Mouse (Mus musculus) MEL (cell line): Measurements from ENCODE around the gene Usf2. TPM values are rescaled to one million over a fixed set of nuclear protein-coding genes. Genes with fewer than 3 reads are reported as not detected.

Experiments used
- DNase-seq: peaks from one replicate; pipeline ENCODE4 v3.0.0; 2011; ENCODE audit warnings: low read depth, low spot score
- H3K27ac ChIP-seq: 2 replicates; pipeline ENCODE4 v1.5.1; 2012; ENCODE audit warnings: low read depth, mild to moderate bottlenecking, control low read depth, low read length, moderate library complexity; ENCODE audit not compliant: control insufficient read depth
- H3K27me3 ChIP-seq, 2 experiments: fragments of 150-350 bp in 1 of 2; sonication (generic) in 1 of 2; 2 replicates each; pipeline ENCODE4 v1.6.1; 2012; ENCODE audit warnings: low read length in 2 of 2, mild to moderate bottlenecking in 2 of 2, improper control_type of control experiment in 1 of 2, moderate library complexity in 1 of 2; ENCODE audit not compliant: insufficient read depth in 2 of 2, control insufficient read depth in 1 of 2
- H3K36me3 ChIP-seq, 2 experiments: 2 replicates each; pipeline ENCODE4 v1.6.1; 2012 to 2014; ENCODE audit warnings: low read length in 2 of 2, improper control_type of control experiment in 1 of 2, inconsistent platforms in 1 of 2, mild to moderate bottlenecking in 1 of 2; ENCODE audit not compliant: insufficient read depth in 2 of 2, control insufficient read depth in 1 of 2
- H3K4me1 ChIP-seq, 2 experiments: fragments of 150-350 bp in 1 of 2; sonication (generic) in 1 of 2; 2 replicates each; pipeline ENCODE4 v1.6.1; 2012; ENCODE audit warnings: low read length in 2 of 2, improper control_type of control experiment in 1 of 2, mild to moderate bottlenecking in 1 of 2; ENCODE audit not compliant: insufficient read depth in 2 of 2, control insufficient read depth in 1 of 2
- H3K4me3 ChIP-seq, 2 experiments: fragments of 150-350 bp in 1 of 2; sonication (generic) in 1 of 2; 2 replicates each; pipeline ENCODE4 v1.5.1; 2012; ENCODE audit warnings: low read depth in 2 of 2, low read length in 2 of 2, mild to moderate bottlenecking in 2 of 2, moderate library complexity in 2 of 2, control low read depth in 1 of 2, improper control_type of control experiment in 1 of 2; ENCODE audit not compliant: control insufficient read depth in 1 of 2, insufficient read depth in 1 of 2
- H3K79me2 ChIP-seq: 2 replicates; pipeline ENCODE4 v1.6.1; 2012; ENCODE audit warnings: mild to moderate bottlenecking, low read length, moderate library complexity; ENCODE audit not compliant: control insufficient read depth, poor library complexity, insufficient read depth
- H3K9ac ChIP-seq: 2 replicates; pipeline ENCODE4 v1.6.1; 2012; ENCODE audit warnings: low read depth, mild to moderate bottlenecking, control low read depth, low read length, moderate library complexity; ENCODE audit not compliant: control insufficient read depth, poor library complexity, severe bottlenecking
- H3K9me3 ChIP-seq: fragments of 150-350 bp; sonication (generic); replicated peaks from 2 replicates; pipeline ENCODE4 v1.6.1; 2012; ENCODE audit warnings: mild to moderate bottlenecking, low read length, improper control_type of control experiment, moderate library complexity; ENCODE audit not compliant: insufficient read depth
- BHLHE40 ChIP-seq: IDR thresholded peaks from 2 replicates; pipeline ENCODE4 v1.6.1; 2012; ENCODE audit warnings: low read depth, mild to moderate bottlenecking, inconsistent platforms, low read length, improper control_type of control experiment, borderline replicate concordance
- CHD1 ChIP-seq: IDR thresholded peaks from 2 replicates; pipeline ENCODE4 v1.6.1; 2012; ENCODE audit warnings: low read depth, mild to moderate bottlenecking, inconsistent platforms, low read length, improper control_type of control experiment
- CHD2 ChIP-seq: IDR thresholded peaks from 2 replicates; pipeline ENCODE4 v1.6.1; 2011; ENCODE audit warnings: low read length, improper control_type of control experiment
- ELF1 ChIP-seq: IDR thresholded peaks from 2 replicates; pipeline ENCODE4 v1.6.1; 2014; ENCODE audit warnings: low read depth, mild to moderate bottlenecking, inconsistent platforms, low read length, improper control_type of control experiment, moderate library complexity
- EP300 ChIP-seq, 2 experiments: IDR thresholded peaks; 2 replicates each; pipeline ENCODE4 v1.6.1; 2011; ENCODE audit warnings: improper control_type of control experiment in 2 of 2, low read length in 2 of 2, low read depth in 1 of 2, mild to moderate bottlenecking in 1 of 2
- ETS1 ChIP-seq: IDR thresholded peaks from 2 replicates; pipeline ENCODE4 v1.6.1; 2012; ENCODE audit warnings: low read depth, mild to moderate bottlenecking, inconsistent platforms, low read length, improper control_type of control experiment, moderate library complexity
- GABPA ChIP-seq: IDR thresholded peaks from 2 replicates; pipeline ENCODE4 v1.6.1; 2012; ENCODE audit warnings: low read depth, mild to moderate bottlenecking, inconsistent platforms, low read length, improper control_type of control experiment, moderate library complexity
- JUND ChIP-seq: IDR thresholded peaks from 2 replicates; pipeline ENCODE4 v1.6.1; 2011; ENCODE audit warnings: low read depth, mild to moderate bottlenecking, improper control_type of control experiment, low read length
- MAFK ChIP-seq: IDR thresholded peaks from 2 replicates; pipeline ENCODE4 v1.6.1; 2011; ENCODE audit warnings: low read depth, mild to moderate bottlenecking, low read length, improper control_type of control experiment, borderline replicate concordance
- MAX ChIP-seq: IDR thresholded peaks from 2 replicates; pipeline ENCODE4 v1.6.1; 2011; ENCODE audit warnings: low read length, improper control_type of control experiment
- MEF2A ChIP-seq: IDR thresholded peaks from 2 replicates; pipeline ENCODE4 v1.6.1; 2014; ENCODE audit warnings: low read depth, mild to moderate bottlenecking, inconsistent platforms, low read length, improper control_type of control experiment; ENCODE audit not compliant: poor library complexity, insufficient replicate concordance, severe bottlenecking; ENCODE audit errors: extremely low read depth
- MYC ChIP-seq: IDR thresholded peaks from 2 replicates; pipeline ENCODE4 v1.6.1; 2011; ENCODE audit warnings: low read depth, mild to moderate bottlenecking, low read length, improper control_type of control experiment, moderate library complexity
- POLR2A ChIP-seq, 2 experiments: IDR thresholded peaks; 2 replicates each; pipeline ENCODE4 v1.6.1; 2011 to 2012; ENCODE audit warnings: low read length in 2 of 2, mild to moderate bottlenecking in 2 of 2, control low read depth in 1 of 2, improper control_type of control experiment in 1 of 2, low read depth in 1 of 2, moderate library complexity in 1 of 2; ENCODE audit not compliant: control insufficient read depth in 1 of 2, insufficient read depth in 1 of 2, poor library complexity in 1 of 2
- POLR2AphosphoS2 ChIP-seq: IDR thresholded peaks from 2 replicates; pipeline ENCODE4 v1.6.1; 2011; ENCODE audit warnings: low read length, improper control_type of control experiment
- POLR2AphosphoS5 ChIP-seq: IDR thresholded peaks from 2 replicates; pipeline ENCODE4 v1.6.1; 2012; ENCODE audit warnings: low read depth, borderline replicate concordance, mild to moderate bottlenecking, inconsistent platforms, low read length, moderate library complexity, mixed read lengths
- RAD21 ChIP-seq: IDR thresholded peaks from 2 replicates; pipeline ENCODE4 v1.6.1; 2011; ENCODE audit warnings: mild to moderate bottlenecking, low read depth, low read length, improper control_type of control experiment
- RCOR1 ChIP-seq: IDR thresholded peaks from 2 replicates; pipeline ENCODE4 v1.6.1; 2012; ENCODE audit warnings: low read depth, mild to moderate bottlenecking, inconsistent platforms, low read length, improper control_type of control experiment
- SIN3A ChIP-seq: IDR thresholded peaks from 2 replicates; pipeline ENCODE4 v1.6.1; 2012; ENCODE audit warnings: low read length, improper control_type of control experiment, inconsistent platforms
- SMC3 ChIP-seq: IDR thresholded peaks from 2 replicates; pipeline ENCODE4 v1.6.1; 2011; ENCODE audit warnings: low read depth, low read length, improper control_type of control experiment
- TCF12 ChIP-seq: IDR thresholded peaks from 2 replicates; pipeline ENCODE4 v1.6.1; 2014; ENCODE audit warnings: low read depth, mild to moderate bottlenecking, inconsistent platforms, low read length, improper control_type of control experiment, moderate library complexity
- UBTF ChIP-seq: IDR thresholded peaks from 2 replicates; pipeline ENCODE4 v1.6.1; 2012; ENCODE audit warnings: low read depth, mild to moderate bottlenecking, inconsistent platforms, low read length, improper control_type of control experiment, moderate library complexity, borderline replicate concordance; ENCODE audit not compliant: insufficient read depth
- USF1 ChIP-seq: IDR thresholded peaks from 2 replicates; pipeline ENCODE4 v1.6.1; 2014; ENCODE audit warnings: low read depth, mild to moderate bottlenecking, inconsistent platforms, low read length, improper control_type of control experiment, moderate library complexity
- USF2 ChIP-seq, 2 experiments: IDR thresholded peaks; 2 replicates each; pipeline ENCODE4 v1.6.1; 2011 to 2012; ENCODE audit warnings: improper control_type of control experiment in 2 of 2, low read length in 2 of 2, borderline replicate concordance in 1 of 2, inconsistent platforms in 1 of 2, low read depth in 1 of 2, mild to moderate bottlenecking in 1 of 2; ENCODE audit not compliant: insufficient read depth in 1 of 2
- ZKSCAN1 ChIP-seq: IDR thresholded peaks from 2 replicates; pipeline ENCODE4 v1.6.1; 2012; ENCODE audit warnings: low read depth, mild to moderate bottlenecking, inconsistent platforms, low read length, improper control_type of control experiment, moderate library complexity
- ZMIZ1 ChIP-seq: IDR thresholded peaks from 2 replicates; pipeline ENCODE4 v1.6.1; 2012; ENCODE audit warnings: low read depth, mild to moderate bottlenecking, inconsistent platforms, low read length, improper control_type of control experiment, moderate library complexity
- ZNF384 ChIP-seq: IDR thresholded peaks from 2 replicates; pipeline ENCODE4 v1.6.1; 2012; ENCODE audit warnings: low read depth, mild to moderate bottlenecking, inconsistent platforms, low read length, improper control_type of control experiment
- polyA plus RNA-seq, 2 experiments: library from polyadenylated mRNA; stranded (reverse) in 1 of 2; unstranded in 1 of 2; fragments of >175 nt in 1 of 2; fragments of >200 nt in 1 of 2; gene quantifications; 2 replicates each; pipeline versions ENCODE4 v1.2.1 to v1.2.4; 2012; ENCODE audit warnings: low replicate concordance in 2 of 2, low read depth in 1 of 2; ENCODE audit not compliant: insufficient read length in 2 of 2, insufficient read depth in 1 of 2, missing spikeins in 1 of 2
- total RNA-seq: library from RNA; depleted of rRNA; stranded (reverse); fragments of 300-350 nt; gene quantifications from 2 replicates; pipeline ENCODE4 v1.2.3, GENCODE M21; 2012

Gene Usf2
- total and polyA plus RNA-seq, 3 experiments = 43.0 to 144 TPM; not detected in 1

DNA sequence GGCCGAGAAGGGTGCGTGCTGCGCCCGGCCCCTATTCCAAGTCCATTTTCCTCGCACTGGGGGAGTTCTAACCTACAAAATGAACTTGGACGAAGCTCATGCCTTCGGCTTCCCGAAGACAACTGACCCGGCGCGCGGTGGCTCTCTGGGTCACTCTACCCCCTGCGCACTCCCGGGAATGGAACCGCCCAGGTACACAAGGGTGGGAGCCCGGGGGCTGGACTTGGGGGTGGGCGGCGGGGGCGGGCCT lies 16.6 kb upstream of the Usf2 start, which contains the start of gene Lsr:
Gene Lsr, minus strand, starts transcription at position 214 of the 250 bp plus-strand sequence.
- Histone ChIP-seq H3K27ac (no peak within 1 kb of the TSS), H3K4me3 (peak within 1 kb of the TSS; percentile 67 to 71), H3K36me3 (no peaks in the 10 kb centered on the region), H3K4me1 (no peaks in the 10 kb centered on the region), H3K9me3 (no peaks in the 10 kb centered on the region), H3K79me2 (no peaks in the 10 kb centered on the region), H3K27me3 (peaks cover 0 to 2% of the 10 kb centered on the region in 2 experiments; a peak in 2 of 4 replicates), H3K9ac (peak within 1 kb of the TSS; percentile 63)
- DNase-seq = no peak
- TF ChIP-seq ZNF384 (no peak), ZMIZ1 (no peak), POLR2AphosphoS5 (no peak), CHD2 (no peak), CHD1 (no peak), TCF12 (no peak), UBTF (no peak), ETS1 (no peak), GABPA (no peak), RCOR1 (no peak), ELF1 (no peak), EP300 (IDR thresholded peaks at IDR 0.05; ENCODE audit: low read depth in 1 of 2, low read length in 2 of 2) (no peak), USF2 (IDR thresholded peaks at IDR 0.05; ENCODE audit: borderline replicate concordance in 1 of 2, insufficient read depth in 1 of 2, low read depth in 1 of 2, low read length in 2 of 2) (no peak), MEF2A (no peak)

DNA sequence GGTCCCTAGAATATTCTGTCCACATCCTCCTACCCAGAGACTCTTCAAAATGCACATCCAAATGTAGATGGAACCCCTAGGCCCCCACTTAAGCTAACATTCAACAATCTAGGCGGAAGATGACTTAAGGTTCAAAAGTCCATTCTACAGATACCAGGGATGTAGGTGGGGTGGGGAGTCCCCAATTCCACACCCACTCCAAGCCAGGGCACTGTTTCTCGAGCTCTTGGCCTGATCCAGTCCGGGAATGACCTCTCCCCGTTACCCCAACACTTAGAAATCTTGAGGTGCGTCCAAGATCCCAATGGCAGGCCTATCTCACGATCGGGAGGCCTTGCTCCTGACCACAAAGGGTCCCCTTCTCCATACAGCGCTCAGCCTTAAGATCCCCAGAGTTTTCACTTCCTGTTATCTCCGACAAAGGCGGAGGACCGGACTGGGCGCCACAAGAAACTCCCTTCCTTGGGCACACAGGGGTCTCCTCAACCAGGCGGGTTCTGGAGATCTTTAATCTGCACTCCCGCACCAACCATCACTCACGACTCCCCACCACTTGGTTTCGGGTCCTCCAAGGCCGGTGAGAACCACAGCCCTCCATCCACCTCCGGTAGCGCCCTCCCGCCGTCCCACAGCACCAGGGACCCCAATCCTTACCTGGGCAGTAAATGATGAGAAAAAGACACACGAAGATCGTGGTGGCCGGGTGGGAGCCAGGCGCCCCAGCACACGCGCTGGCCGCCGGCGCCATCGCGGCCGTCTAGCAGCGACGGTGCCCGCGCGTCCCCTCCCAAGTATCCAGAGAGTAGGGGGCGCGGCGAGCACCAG lies 16.0 kb upstream of the Usf2 start:
- no peaks in the 10 kb centered on the region for H3K9me3 ChIP-seq
- no peaks in the 10 kb centered on the region for H3K36me3 ChIP-seq
- no peak for DNase-seq
- no peak overlapping the region for H3K4me3 ChIP-seq
- H3K27me3 ChIP-seq = peaks cover 0 to 2% of the 10 kb centered on the region in 2 experiments; a peak in 2 of 4 replicates
- no peaks in the 10 kb centered on the region for H3K79me2 ChIP-seq
- TF ChIP-seq SIN3A (no peak), TCF12 (no peak), ELF1 (no peak), MEF2A (no peak), POLR2AphosphoS2 (no peak), JUND (no peak), MAFK (no peak), SMC3 (no peak), ZKSCAN1 (no peak), CHD1 (no peak), POLR2A (IDR thresholded peaks at IDR 0.05; ENCODE audit: control insufficient read depth in 1 of 2, insufficient read depth in 1 of 2, low read depth in 1 of 2, low read length in 2 of 2, poor library complexity in 1 of 2) (no peak), USF1 (no peak), MYC (no peak), BHLHE40 (no peak), ZMIZ1 (no peak), MAX (no peak), RAD21 (no peak), ZNF384 (no peak)
- TF ChIP-seq, all 39 proteins: peak for 0
- Histone ChIP-seq H3K27ac (no peak overlapping the region), H3K4me1 (no peaks in the 10 kb centered on the region), H3K9ac (no peak overlapping the region)
